Mouse (Mus musculus): ENCODE results near the gene Slc24a3. TPM values are rescaled to one million over a fixed set of nuclear protein-coding genes. Genes with fewer than 3 reads are reported as not detected.

Slc24a3 gene
- polyA plus RNA-seq, 1 experiment from 2014 or later = 2.9 TPM

GRCm38 (mm10) chr2:145535307-145535706 is 367.8 kb downstream of the Slc24a3 start:
- no peak for ATAC-seq (ENCODE audit: borderline replicate concordance, extremely low read depth, low FRiP score, low TSS enrichment)
- Histone ChIP-seq H3K27ac (no peak overlapping the region), H3K36me3 (no peaks in the 10 kb centered on the region), H3K4me1 (no peaks in the 10 kb centered on the region), H3K27me3 (no peaks in the 10 kb centered on the region), H3K9ac (no peak overlapping the region), H3K4me3 (no peak overlapping the region), H3K4me2 (no peak overlapping the region), H3K9me3 (no peaks in the 10 kb centered on the region)
- 86% methylated on average over 4 of the region's 4 CpGs for WGBS

- no peaks in the 10 kb centered on the region for H3K27me3 ChIP-seq
- no peaks in the 10 kb centered on the region for H3K9me3 ChIP-seq
- no peak overlapping the region for H3K27ac ChIP-seq
- no peak for ATAC-seq (ENCODE audit: borderline replicate concordance, extremely low read depth, low FRiP score, low TSS enrichment)
- no peak overlapping the region for H3K4me2 ChIP-seq
- no peak overlapping the region for H3K4me3 ChIP-seq
- no peaks in the 10 kb centered on the region for H3K4me1 ChIP-seq
- WGBS = 77% methylated on average over 4 of the region's 4 CpGs
- no peaks in the 10 kb centered on the region for H3K36me3 ChIP-seq
- no peak overlapping the region for H3K9ac ChIP-seq
These were observed 368.2 kb downstream of the Slc24a3 start for GRCm38 (mm10) chr2:145535774-145536173.

GRCm38 (mm10) chr2:145536986-145537385 is 369.4 kb downstream of the Slc24a3 start:
- H3K36me3 ChIP-seq = no peaks in the 10 kb centered on the region
- H3K9ac ChIP-seq = no peak overlapping the region
- no peak overlapping the region for H3K4me3 ChIP-seq
- no peak for ATAC-seq (ENCODE audit: borderline replicate concordance, extremely low read depth, low FRiP score, low TSS enrichment)
- no peaks in the 10 kb centered on the region for H3K4me1 ChIP-seq
- no peaks in the 10 kb centered on the region for H3K9me3 ChIP-seq
- H3K27ac ChIP-seq = no peak overlapping the region
- no peaks in the 10 kb centered on the region for H3K27me3 ChIP-seq
- 44% methylated on average over 4 of the region's 4 CpGs for WGBS
- H3K4me2 ChIP-seq = no peak overlapping the region

- Histone ChIP-seq H3K9ac (no peak overlapping the region), H3K4me3 (no peak overlapping the region), H3K4me2 (no peak overlapping the region), H3K27me3 (no peaks in the 10 kb centered on the region), H3K36me3 (no peaks in the 10 kb centered on the region), H3K27ac (no peak overlapping the region), H3K4me1 (no peaks in the 10 kb centered on the region), H3K9me3 (no peaks in the 10 kb centered on the region)
- WGBS = 82% methylated on average over 1 of the region's 1 CpGs
- ATAC-seq (ENCODE audit: borderline replicate concordance, extremely low read depth, low FRiP score, low TSS enrichment) = no peak
These were observed 374.1 kb downstream of the Slc24a3 start for GRCm38 (mm10) chr2:145541695-145542094.

- Histone ChIP-seq H3K4me2 (no peak overlapping the region), H3K9ac (no peak overlapping the region), H3K4me3 (no peak overlapping the region), H3K27ac (no peak overlapping the region), H3K27me3 (no peaks in the 10 kb centered on the region), H3K36me3 (no peaks in the 10 kb centered on the region), H3K9me3 (no peaks in the 10 kb centered on the region), H3K4me1 (no peaks in the 10 kb centered on the region)
- 70% methylated on average over 3 of the region's 3 CpGs for WGBS
- ATAC-seq (ENCODE audit: borderline replicate concordance, extremely low read depth, low FRiP score, low TSS enrichment) = no peak
These were observed 378.5 kb downstream of the Slc24a3 start for GRCm38 (mm10) chr2:145546071-145546470.

GRCm38 (mm10) chr2:145554722-145555252 is 387.2 kb downstream of the Slc24a3 start:
- 68% methylated on average over 2 of the region's 2 CpGs for whole genome bisulfite sequencing
- ATAC-seq (ENCODE audit: borderline replicate concordance, extremely low read depth, low FRiP score, low TSS enrichment) = no peak

GRCm38 (mm10) chr2:145555713-145556112 is 388.2 kb downstream of the Slc24a3 start:
- ATAC-seq (ENCODE audit: borderline replicate concordance, extremely low read depth, low FRiP score, low TSS enrichment) = no peak
- Histone ChIP-seq H3K4me3 (no peak overlapping the region), H3K27ac (no peak overlapping the region), H3K9ac (no peak overlapping the region), H3K36me3 (no peaks in the 10 kb centered on the region), H3K9me3 (no peaks in the 10 kb centered on the region), H3K4me2 (no peak overlapping the region), H3K4me1 (no peaks in the 10 kb centered on the region), H3K27me3 (no peaks in the 10 kb centered on the region)
- WGBS = 78% methylated on average over 2 of the region's 2 CpGs

More at GRCm38 (mm10) chr2:145554722-145555252, 387.2 kb downstream of the Slc24a3 start:
- Histone ChIP-seq H3K27me3 (no peaks in the 10 kb centered on the region), H3K9ac (no peak overlapping the region), H3K4me1 (no peaks in the 10 kb centered on the region), H3K4me3 (no peak overlapping the region), H3K27ac (no peak overlapping the region), H3K4me2 (no peak overlapping the region), H3K36me3 (no peaks in the 10 kb centered on the region), H3K9me3 (no peaks in the 10 kb centered on the region)

GRCm38 (mm10) chr2:145557361-145557931 is 389.9 kb downstream of the Slc24a3 start:
- H3K36me3 ChIP-seq = no peaks in the 10 kb centered on the region
- H3K9ac ChIP-seq = no peak overlapping the region
- no peak overlapping the region for H3K4me3 ChIP-seq
- no peak overlapping the region for H3K27ac ChIP-seq
- H3K27me3 ChIP-seq = no peaks in the 10 kb centered on the region
- no peaks in the 10 kb centered on the region for H3K9me3 ChIP-seq
- 27% methylated on average over 1 of the region's 1 CpGs for WGBS
- no peak overlapping the region for H3K4me2 ChIP-seq
- no peak for ATAC-seq (ENCODE audit: borderline replicate concordance, extremely low read depth, low FRiP score, low TSS enrichment)
- no peaks in the 10 kb centered on the region for H3K4me1 ChIP-seq

- no peak overlapping the region for H3K9ac ChIP-seq
These were observed 394.9 kb downstream of the Slc24a3 start for GRCm38 (mm10) chr2:145562493-145562892.

GRCm38 (mm10) chr2:145564596-145564995 is 397.0 kb downstream of the Slc24a3 start:
- no peak overlapping the region for H3K9ac ChIP-seq
- H3K4me3 ChIP-seq = no peak overlapping the region
- no peaks in the 10 kb centered on the region for H3K27me3 ChIP-seq
- no peak overlapping the region for H3K27ac ChIP-seq
- 54% methylated on average over 8 of the region's 8 CpGs for whole genome bisulfite sequencing
- no peaks in the 10 kb centered on the region for H3K4me1 ChIP-seq
- no peaks in the 10 kb centered on the region for H3K9me3 ChIP-seq
- no peak for ATAC-seq (ENCODE audit: borderline replicate concordance, extremely low read depth, low FRiP score, low TSS enrichment)
- H3K4me2 ChIP-seq = no peak overlapping the region
- H3K36me3 ChIP-seq = no peaks in the 10 kb centered on the region

More at GRCm38 (mm10) chr2:145562493-145562892, 394.9 kb downstream of the Slc24a3 start:
- Histone ChIP-seq H3K4me2 (no peak overlapping the region), H3K27ac (no peak overlapping the region), H3K27me3 (no peaks in the 10 kb centered on the region), H3K4me3 (no peak overlapping the region), H3K9me3 (no peaks in the 10 kb centered on the region), H3K4me1 (no peaks in the 10 kb centered on the region), H3K36me3 (no peaks in the 10 kb centered on the region)
- no peak for ATAC-seq (ENCODE audit: borderline replicate concordance, extremely low read depth, low FRiP score, low TSS enrichment)

- H3K9me3 ChIP-seq = no peaks in the 10 kb centered on the region
- 81% methylated on average over 2 of the region's 2 CpGs for WGBS
These were observed 399.4 kb downstream of the Slc24a3 start for GRCm38 (mm10) chr2:145566904-145567303.

GRCm38 (mm10) chr2:145571943-145572342 is 404.4 kb downstream of the Slc24a3 start:
- ATAC-seq (ENCODE audit: borderline replicate concordance, extremely low read depth, low FRiP score, low TSS enrichment) = no peak
- no peak overlapping the region for H3K9ac ChIP-seq
- no peak overlapping the region for H3K27ac ChIP-seq
- H3K4me3 ChIP-seq = no peak overlapping the region
- H3K36me3 ChIP-seq = no peaks in the 10 kb centered on the region
- no peak overlapping the region for H3K4me2 ChIP-seq
- WGBS = 57% methylated on average over 3 of the region's 3 CpGs
- H3K9me3 ChIP-seq = no peaks in the 10 kb centered on the region
- H3K27me3 ChIP-seq = no peaks in the 10 kb centered on the region
- no peaks in the 10 kb centered on the region for H3K4me1 ChIP-seq

More at GRCm38 (mm10) chr2:145566904-145567303, 399.4 kb downstream of the Slc24a3 start:
- H3K4me2 ChIP-seq = no peak overlapping the region
- H3K27me3 ChIP-seq = no peaks in the 10 kb centered on the region
- H3K27ac ChIP-seq = no peak overlapping the region
- H3K4me1 ChIP-seq = no peaks in the 10 kb centered on the region
- no peak overlapping the region for H3K9ac ChIP-seq
- H3K4me3 ChIP-seq = no peak overlapping the region
- H3K36me3 ChIP-seq = no peaks in the 10 kb centered on the region
- ATAC-seq (ENCODE audit: borderline replicate concordance, extremely low read depth, low FRiP score, low TSS enrichment) = no peak
